Mouse (Mus musculus) G1E (cell line): ENCODE data around the gene Gpc6.

Source experiments
- CTCF ChIP-seq: IDR thresholded peaks from 2 replicates; pipeline ENCODE4 v1.5.1; 2012; ENCODE audit warnings: low read depth, low read length, inconsistent platforms, mixed read lengths
- GATA1 ChIP-seq: IDR thresholded peaks from 2 replicates; pipeline ENCODE4 v1.6.1; 2012; ENCODE audit warnings: borderline replicate concordance, low read length, inconsistent platforms, mixed read lengths
- POLR2AphosphoS5 ChIP-seq: IDR thresholded peaks from 2 replicates; pipeline ENCODE4 v1.6.1; 2012; ENCODE audit warnings: low read depth, low read length, inconsistent platforms; ENCODE audit not compliant: insufficient replicate concordance
- TAL1 ChIP-seq: conservative IDR thresholded peaks from 2 replicates; pipeline ENCODE4 v1.6.1; 2012; ENCODE audit warnings: low read depth, low read length, inconsistent platforms, mixed read lengths

GRCm38 (mm10) chr14:117938554-117938953, 1013.4 kb downstream of the Gpc6 start:
- TF ChIP-seq CTCF (no peak), GATA1 (no peak), POLR2AphosphoS5 (no peak), TAL1 (no peak)
